Mouse (Mus musculus): ENCODE data around the gene Stoml2.
A peak's percentile ranks its signal among the peaks of the same experiment; 100 is the strongest.

The Stoml2 gene

GRCm38 (mm10) chr4:43031237-43031995 lies at the start of gene Stoml2:
Stoml2 (minus strand) TSS chr4:43031710.
- peak; percentile 89 for DNase-seq

- DNase-seq, result no peak
These were observed 46.7 kb upstream of the Stoml2 start for GRCm38 (mm10) chr4:43078071-43078718.

GRCm38 (mm10) chr4:43074923-43075322 lies 43.4 kb upstream of the Stoml2 start:
- no peak for DNase-seq

GRCm38 (mm10) chr4:43065471-43065870 lies 34.0 kb upstream of the Stoml2 start:
- no peak for DNase-seq

- no peak for DNase-seq
These were observed 28.8 kb upstream of the Stoml2 start for GRCm38 (mm10) chr4:43060286-43060685.

GRCm38 (mm10) chr4:43059697-43060096 lies 28.2 kb upstream of the Stoml2 start:
- DNase-seq, result no peak

GRCm38 (mm10) chr4:43058753-43059654 lies 27.5 kb upstream of the Stoml2 start, which contains the start of gene Unc13b:
Unc13b (plus strand) TSS chr4:43058953.
- DNase-seq, result peak; percentile 92

GRCm38 (mm10) chr4:43058392-43058752 lies 26.9 kb upstream of the Stoml2 start:
- no peak for DNase-seq

- DNase-seq, result no peak
These were observed 26.1 kb upstream of the Stoml2 start for GRCm38 (mm10) chr4:43057654-43058053.

GRCm38 (mm10) chr4:43052627-43053026 lies 21.1 kb upstream of the Stoml2 start:
- no peak for DNase-seq

GRCm38 (mm10) chr4:43047231-43047630 lies 15.7 kb upstream of the Stoml2 start:
- DNase-seq, result peak; percentile 64

GRCm38 (mm10) chr4:43046607-43047006 lies 15.1 kb upstream of the Stoml2 start:
- DNase-seq, result no peak

GRCm38 (mm10) chr4:43045659-43046302 lies 14.3 kb upstream of the Stoml2 start, which contains the start of gene Fam214b:
Fam214b (minus strand) TSS chr4:43046220.
- DNase-seq, result peak; percentile 94

GRCm38 (mm10) chr4:43045285-43045658 lies 13.8 kb upstream of the Stoml2 start:
- no peak for DNase-seq

GRCm38 (mm10) chr4:43044673-43045072 lies 13.2 kb upstream of the Stoml2 start:
- DNase-seq, result no peak

- DNase-seq, result peak; percentile 53
These were observed 12.3 kb upstream of the Stoml2 start for GRCm38 (mm10) chr4:43043644-43044357.

- no peak for DNase-seq
These were observed 9.5 kb upstream of the Stoml2 start for GRCm38 (mm10) chr4:43040881-43041547.

GRCm38 (mm10) chr4:43040114-43040572 lies 8.6 kb upstream of the Stoml2 start:
- DNase-seq, result peak; percentile 96

GRCm38 (mm10) chr4:43039609-43040008 lies 8.1 kb upstream of the Stoml2 start:
- DNase-seq, result no peak

- DNase-seq, result peak; percentile 61
These were observed 7.3 kb upstream of the Stoml2 start for GRCm38 (mm10) chr4:43038567-43039495.
